Mouse (Mus musculus) thymus, postnatal 36 days (tissue): ENCODE results near the gene Hoxb2.

ENCODE experiments used
- DNase-seq, 2 experiments: peaks; one replicate each; pipeline ENCODE4 v3.0.0; 2022; ENCODE audit warnings: mixed read lengths in 2 of 2

The Hoxb2 gene

GRCm38 (mm10) chr11:96336597-96336996 lies 13.7 kb upstream of the Hoxb2 start:
- DNase-seq, result no peak

GRCm38 (mm10) chr11:96337026-96337425 lies 13.3 kb upstream of the Hoxb2 start:
- DNase-seq, result no peak

GRCm38 (mm10) chr11:96338957-96339855 lies 11.1 kb upstream of the Hoxb2 start:
- no peak for DNase-seq

- no peak for DNase-seq
Observed at GRCm38 (mm10) chr11:96340698-96341365, 9.5 kb upstream of the Hoxb2 start.

- no peak for DNase-seq
Observed at GRCm38 (mm10) chr11:96341701-96342575, 8.4 kb upstream of the Hoxb2 start.

GRCm38 (mm10) chr11:96342576-96342930 lies 7.8 kb upstream of the Hoxb2 start:
- no peak for DNase-seq

- no peak for DNase-seq
Observed at GRCm38 (mm10) chr11:96343206-96343745, 7.0 kb upstream of the Hoxb2 start.

- no peak for DNase-seq
Observed at GRCm38 (mm10) chr11:96344061-96344877, 6.1 kb upstream of the Hoxb2 start.

GRCm38 (mm10) chr11:96344878-96345159 lies 5.5 kb upstream of the Hoxb2 start:
- DNase-seq, result no peak

GRCm38 (mm10) chr11:96345220-96345892 lies 5.0 kb upstream of the Hoxb2 start:
- no peak for DNase-seq

GRCm38 (mm10) chr11:96345893-96346806 lies 4.2 kb upstream of the Hoxb2 start:
- DNase-seq, result no peak

GRCm38 (mm10) chr11:96346916-96347520 lies 3.3 kb upstream of the Hoxb2 start:
- no peak for DNase-seq

- no peak for DNase-seq
Observed at GRCm38 (mm10) chr11:96347717-96348116, 2.6 kb upstream of the Hoxb2 start.

- no peak for DNase-seq
Observed at GRCm38 (mm10) chr11:96348141-96348928, 2.0 kb upstream of the Hoxb2 start.

- DNase-seq, result no peak
Observed at GRCm38 (mm10) chr11:96348988-96349387, 1.3 kb upstream of the Hoxb2 start.

- DNase-seq, result no peak
Observed at GRCm38 (mm10) chr11:96349491-96350340, 609 bp upstream of the Hoxb2 start.

- DNase-seq, result no peak
Observed at GRCm38 (mm10) chr11:96350791-96351190, 466 bp downstream of the Hoxb2 start.

GRCm38 (mm10) chr11:96351312-96351711 lies 987 bp downstream of the Hoxb2 start:
- DNase-seq, result no peak
